Mouse (Mus musculus): ENCODE data around the gene Tmem238. TPM values are rescaled to one million over a fixed set of nuclear protein-coding genes. Genes with fewer than 3 reads are reported as not detected.
A peak's percentile ranks its signal among the peaks of the same experiment; 100 is the strongest.

Tmem238 gene
- total and polyA plus RNA-seq, 3 experiments = 23.8 to 31.3 TPM; not detected in 1

DNA sequence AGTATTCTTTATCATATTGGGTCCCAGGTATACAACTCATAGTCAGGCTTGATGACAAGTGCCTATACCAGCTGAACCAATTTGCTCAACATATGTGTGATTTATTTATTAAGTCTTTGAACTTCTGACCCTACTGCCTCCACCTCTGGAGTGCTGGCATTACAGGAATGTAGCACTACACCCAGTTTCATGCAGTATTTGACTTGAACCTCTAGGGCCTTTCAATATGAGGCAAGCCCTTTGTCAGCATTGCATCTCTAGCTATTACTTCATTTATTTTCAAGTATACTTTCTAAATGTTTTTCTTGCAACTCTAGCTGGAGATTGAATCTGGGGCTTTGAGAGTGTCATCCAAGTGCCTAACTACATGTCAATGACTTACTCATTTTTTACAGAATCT, 12.8 kb upstream of the Tmem238 start:
- TF ChIP-seq MYB (IDR thresholded peaks at IDR 0.05; ENCODE audit: low read depth, low read length) = no peak
- TF ChIP-seq MEF2A (IDR thresholded peaks at IDR 0.05; ENCODE audit: extremely low read depth, insufficient replicate concordance, low read depth, low read length, poor library complexity, severe bottlenecking) = no peak
- TF ChIP-seq POLR2AphosphoS2 (IDR thresholded peaks at IDR 0.05; ENCODE audit: low read length) = no peak
- no peak for TF ChIP-seq MAX (IDR thresholded peaks at IDR 0.05; ENCODE audit: low read length)
- no peak for TF ChIP-seq CTCF (IDR thresholded peaks at IDR 0.05 in 2 of 3, conservative IDR thresholded peaks at IDR 0.05 in 1 of 3; ENCODE audit: control insufficient read depth in 1 of 3, insufficient read depth in 1 of 3, low read depth in 2 of 3, low read length in 3 of 3, poor library complexity in 1 of 3, severe bottlenecking in 1 of 3)
- TF ChIP-seq USF1 (IDR thresholded peaks at IDR 0.05; ENCODE audit: low read depth, low read length) = no peak
- no peak for TF ChIP-seq SIN3A (IDR thresholded peaks at IDR 0.05; ENCODE audit: low read length)
- TF ChIP-seq TCF12 (IDR thresholded peaks at IDR 0.05; ENCODE audit: low read depth, low read length) = no peak
- no peak for TF ChIP-seq UBTF (IDR thresholded peaks at IDR 0.05; ENCODE audit: borderline replicate concordance, insufficient read depth, low read depth, low read length)
- TF ChIP-seq MYC (IDR thresholded peaks at IDR 0.05; ENCODE audit: low read depth, low read length) = no peak
- no peak for TF ChIP-seq CHD1 (IDR thresholded peaks at IDR 0.05; ENCODE audit: low read depth, low read length)
- TF ChIP-seq ZNF384 (IDR thresholded peaks at IDR 0.05; ENCODE audit: low read depth, low read length) = no peak
- no peak for TF ChIP-seq HCFC1 (IDR thresholded peaks at IDR 0.05; ENCODE audit: low read depth, low read length)
- no peak for TF ChIP-seq RCOR1 (IDR thresholded peaks at IDR 0.05; ENCODE audit: low read depth, low read length)
- TF ChIP-seq USF2 (IDR thresholded peaks at IDR 0.05; ENCODE audit: borderline replicate concordance in 1 of 2, insufficient read depth in 1 of 2, low read depth in 1 of 2, low read length in 2 of 2) = no peak
- no peak for TF ChIP-seq ZMIZ1 (IDR thresholded peaks at IDR 0.05; ENCODE audit: low read depth, low read length)
- TF ChIP-seq NELFE (IDR thresholded peaks at IDR 0.05; ENCODE audit: low read depth, low read length) = no peak
- no peak for TF ChIP-seq GABPA (IDR thresholded peaks at IDR 0.05; ENCODE audit: low read depth, low read length)
- TF ChIP-seq ZKSCAN1 (IDR thresholded peaks at IDR 0.05; ENCODE audit: low read depth, low read length) = no peak
- no peak for TF ChIP-seq EP300 (IDR thresholded peaks at IDR 0.05; ENCODE audit: low read depth in 1 of 2, low read length in 2 of 2)
- H3K36me3 ChIP-seq (ENCODE audit: control insufficient read depth in 1 of 2, insufficient read depth in 2 of 2, low read length in 2 of 2) = peaks cover 4% of the 10 kb centered on the region in 2 experiments; a peak in 3 of 4 replicates

More for the DNA sequence above, 12.8 kb upstream of the Tmem238 start:
- H3K9me3 ChIP-seq (replicated peaks; ENCODE audit: insufficient read depth, low read length) = no peaks in the 10 kb centered on the region
- no peaks in the 10 kb centered on the region for H3K27me3 ChIP-seq (ENCODE audit: control insufficient read depth in 1 of 2, insufficient read depth in 2 of 2, low read length in 2 of 2)
- no peak overlapping the region for H3K9ac ChIP-seq (ENCODE audit: control insufficient read depth, low read depth, low read length, poor library complexity, severe bottlenecking)
- H3K4me1 ChIP-seq (ENCODE audit: control insufficient read depth in 1 of 2, insufficient read depth in 2 of 2, low read length in 2 of 2) = no peaks in the 10 kb centered on the region
- peak; percentile 15 for DNase-seq (ENCODE audit: low read depth, low spot score)
- H3K27ac ChIP-seq (ENCODE audit: control insufficient read depth, low read depth, low read length) = no peak overlapping the region
- no peaks in the 10 kb centered on the region for H3K79me2 ChIP-seq (ENCODE audit: control insufficient read depth, insufficient read depth, low read length, poor library complexity)
- H3K4me3 ChIP-seq (ENCODE audit: control insufficient read depth in 1 of 2, insufficient read depth in 1 of 2, low read depth in 2 of 2, low read length in 2 of 2) = no peak overlapping the region
